Mouse (Mus musculus) cerebellum, postnatal 4 days (tissue): Measurements from ENCODE around the gene Fzd7.
"Not testable (repeated sequence)": the region's sequence is repeated elsewhere in the genome, so short reads cannot be mapped to it uniquely, and the experiment has no call there.

ENCODE experiments used
- DNase-seq, 2 experiments: peaks; one replicate each; pipeline ENCODE4 v3.0.0; 2022; ENCODE audit warnings: low spot score in 2 of 2, mixed read lengths in 1 of 2

Gene Fzd7

GRCm38 (mm10) chr1:59482331-59482695 lies at the start of gene Fzd7:
Gene Fzd7 (plus strand): TSS chr1:59482424.
- DNase-seq, result no peak

DNA sequence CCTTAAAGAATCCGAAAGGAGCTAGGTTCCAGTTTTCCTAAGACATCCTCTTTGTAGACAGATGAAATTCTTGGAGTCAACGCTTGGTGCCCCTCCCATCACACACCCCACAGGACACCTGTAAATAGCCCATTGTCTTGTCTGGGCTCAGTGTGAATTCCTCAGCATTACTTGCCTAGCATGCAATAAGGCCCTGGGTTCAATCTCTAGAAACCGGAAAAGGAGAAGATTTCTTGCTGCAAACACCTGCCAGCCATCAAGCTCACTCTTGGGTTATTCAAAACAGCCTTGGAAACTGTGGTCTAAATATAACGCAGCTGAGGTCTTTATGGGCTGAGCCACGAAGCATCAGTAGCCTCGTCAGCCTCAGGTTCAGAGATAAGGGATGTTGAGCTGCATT lies 48.9 kb upstream of the Fzd7 start:
- no peak for DNase-seq

- peak in 1 of 2 experiments; percentile 74 for DNase-seq
These were observed 48.2 kb upstream of the Fzd7 start for GRCm38 (mm10) chr1:59434071-59434470.

GRCm38 (mm10) chr1:59435270-59435669 lies 47.0 kb upstream of the Fzd7 start:
- DNase-seq, result no peak

DNA sequence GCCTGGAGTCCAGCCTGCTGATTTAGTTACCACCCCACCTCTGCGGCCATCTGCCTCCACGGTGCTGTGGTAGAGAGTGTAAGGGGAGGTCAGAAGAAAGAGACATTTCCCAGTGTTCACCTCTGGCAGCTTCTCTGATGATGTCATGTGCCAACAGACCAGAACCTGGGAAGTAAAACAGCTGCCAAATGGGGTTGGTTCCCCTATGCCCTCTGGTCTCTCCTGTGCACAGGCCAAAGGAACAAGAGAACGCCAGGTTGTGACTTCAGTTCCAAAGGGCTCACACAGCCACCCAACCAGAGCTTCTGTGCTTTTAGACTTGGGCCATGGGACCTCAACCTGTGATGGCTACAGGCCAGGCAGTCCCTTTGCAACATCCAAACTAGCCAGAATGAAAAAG lies 45.9 kb upstream of the Fzd7 start:
- DNase-seq, result no peak

- DNase-seq, result no peak
These were observed 44.3 kb upstream of the Fzd7 start for GRCm38 (mm10) chr1:59437927-59438326.

DNA sequence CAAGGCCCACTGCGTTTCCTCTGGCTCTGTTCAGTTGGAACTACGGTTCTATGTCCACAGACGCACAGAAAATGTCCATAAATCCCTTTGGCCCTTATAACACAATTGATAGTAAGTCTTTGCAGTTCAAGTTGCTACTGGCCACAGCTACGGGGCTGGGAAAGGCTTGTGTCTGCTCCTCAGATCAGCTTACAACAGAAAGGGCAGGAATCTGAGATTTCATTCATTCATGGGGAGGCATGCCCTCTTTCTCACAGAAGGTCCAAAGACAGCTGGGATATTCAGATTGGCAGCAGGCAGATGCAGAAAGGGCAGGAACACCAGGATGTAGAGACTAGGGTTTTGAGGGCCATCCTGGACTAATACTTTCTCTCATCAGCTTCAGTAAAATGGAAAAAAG lies 43.9 kb upstream of the Fzd7 start:
- DNase-seq, result no peak

- DNase-seq, result no peak
These were observed 43.0 kb upstream of the Fzd7 start for GRCm38 (mm10) chr1:59439252-59439651.

DNA sequence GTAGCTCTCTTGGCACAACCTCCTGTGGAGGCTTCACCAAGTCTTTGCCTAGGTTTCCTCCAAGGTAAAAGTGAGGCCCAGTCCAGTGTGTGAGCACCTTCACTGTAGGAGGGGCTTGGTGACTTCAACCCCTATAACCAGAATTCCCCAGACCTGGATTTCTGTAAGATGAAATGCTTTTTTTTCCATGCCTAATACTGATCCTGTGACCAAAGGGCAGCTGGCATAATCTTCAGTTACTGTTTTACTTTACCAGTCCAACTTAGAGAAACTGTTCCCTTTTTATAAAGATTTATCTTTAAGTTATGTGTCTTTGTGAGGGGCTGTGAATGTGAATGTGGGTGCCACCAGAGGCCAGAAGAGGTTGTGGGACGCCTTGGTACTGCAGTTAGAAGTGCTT lies 42.3 kb upstream of the Fzd7 start:
- DNase-seq, result no peak

DNA sequence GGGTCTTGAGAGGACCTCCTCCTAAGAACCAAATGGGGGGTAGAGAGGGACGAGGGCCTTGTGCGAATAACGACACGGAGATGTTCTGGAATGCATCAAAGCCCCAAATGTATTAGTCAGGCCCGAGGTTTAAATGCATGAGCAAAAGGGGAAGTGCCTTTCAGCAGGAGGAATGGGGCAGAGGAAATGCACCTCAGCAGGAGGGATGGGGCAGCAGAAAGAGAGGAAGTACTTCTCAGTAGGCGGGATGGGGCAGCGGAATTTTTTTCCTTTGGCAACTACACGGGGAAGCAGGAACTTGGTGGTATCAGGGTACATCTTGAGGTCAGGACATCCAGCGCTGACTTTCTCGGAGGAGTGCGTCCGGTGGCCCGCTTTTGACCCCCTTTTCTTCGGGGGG lies 39.5 kb upstream of the Fzd7 start:
- DNase-seq, result not testable (repeated sequence)

GRCm38 (mm10) chr1:59444127-59444660 lies 38.0 kb upstream of the Fzd7 start:
- DNase-seq, result no peak

DNA sequence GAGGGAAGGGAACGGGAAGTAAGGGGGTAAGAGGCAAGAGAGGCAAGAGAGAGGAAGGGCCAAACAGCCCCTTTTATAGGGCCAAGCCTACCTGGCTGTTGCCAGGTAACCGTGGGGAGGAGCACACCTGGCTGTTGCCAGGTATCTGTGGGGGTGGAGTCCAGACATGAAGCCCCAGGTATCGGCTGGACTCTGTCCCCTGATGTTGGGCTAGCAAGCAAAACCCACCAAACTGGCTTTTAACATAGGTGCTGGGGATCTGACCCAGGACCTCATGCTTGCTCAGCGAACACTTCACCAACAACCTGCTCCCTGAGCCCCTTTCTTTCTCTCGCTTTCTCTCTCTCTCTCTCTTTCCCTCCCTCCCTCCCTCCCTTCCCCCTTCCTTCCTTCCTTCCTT lies 37.0 kb upstream of the Fzd7 start:
- DNase-seq, result no peak

GRCm38 (mm10) chr1:59448497-59449270 lies 33.5 kb upstream of the Fzd7 start:
- DNase-seq, result no peak

DNA sequence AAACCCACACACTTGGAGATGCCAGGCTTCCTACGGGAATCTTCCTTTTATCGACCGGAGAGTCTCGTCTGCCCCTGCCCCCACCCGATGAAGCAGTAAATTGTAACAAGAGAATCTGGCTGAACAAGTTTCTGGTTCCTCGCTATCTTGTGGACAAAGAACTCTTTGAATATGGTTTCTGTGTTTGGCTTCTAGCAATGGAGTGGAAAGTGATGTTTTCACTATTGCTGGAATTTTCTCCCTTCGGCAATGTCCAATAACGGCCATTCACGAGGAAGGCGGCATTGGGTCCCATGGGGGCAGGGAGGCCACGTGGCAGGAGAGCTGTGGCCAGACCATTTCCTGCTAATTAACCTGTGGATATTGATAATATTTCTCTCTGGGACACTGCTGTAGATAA lies 32.8 kb upstream of the Fzd7 start:
- no peak for DNase-seq

- no peak for DNase-seq
These were observed 31.3 kb upstream of the Fzd7 start for GRCm38 (mm10) chr1:59450896-59451295.

GRCm38 (mm10) chr1:59451584-59451983 lies 30.6 kb upstream of the Fzd7 start:
- no peak for DNase-seq

- DNase-seq, result no peak
These were observed 25.4 kb upstream of the Fzd7 start for GRCm38 (mm10) chr1:59456825-59457224.

DNA sequence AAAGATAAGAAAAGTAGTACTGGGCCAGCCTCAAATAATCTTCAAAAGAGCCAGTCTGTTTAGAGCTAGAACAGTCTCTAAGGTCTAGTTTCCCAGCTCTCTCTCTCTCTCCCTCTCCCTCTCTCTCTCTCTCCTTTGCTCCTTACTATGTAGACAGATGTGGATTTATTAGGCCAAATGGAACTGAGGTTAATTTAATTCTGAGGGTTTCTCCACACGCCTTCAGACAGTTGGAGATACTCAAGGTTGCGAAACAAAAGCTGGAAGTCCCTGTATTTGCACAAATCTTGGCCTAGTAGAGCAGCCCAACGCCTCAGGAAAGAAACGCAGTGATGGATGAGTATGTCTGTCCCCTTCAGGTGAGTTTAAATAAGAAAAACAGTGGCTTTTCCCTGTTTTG lies 24.4 kb upstream of the Fzd7 start:
- DNase-seq, result no peak

- no peak for DNase-seq
These were observed 23.3 kb upstream of the Fzd7 start for GRCm38 (mm10) chr1:59458886-59459285.

- DNase-seq, result no peak
These were observed 17.3 kb upstream of the Fzd7 start for GRCm38 (mm10) chr1:59464696-59465639.

- DNase-seq, result no peak
These were observed 16.6 kb upstream of the Fzd7 start for GRCm38 (mm10) chr1:59465640-59466008.

DNA sequence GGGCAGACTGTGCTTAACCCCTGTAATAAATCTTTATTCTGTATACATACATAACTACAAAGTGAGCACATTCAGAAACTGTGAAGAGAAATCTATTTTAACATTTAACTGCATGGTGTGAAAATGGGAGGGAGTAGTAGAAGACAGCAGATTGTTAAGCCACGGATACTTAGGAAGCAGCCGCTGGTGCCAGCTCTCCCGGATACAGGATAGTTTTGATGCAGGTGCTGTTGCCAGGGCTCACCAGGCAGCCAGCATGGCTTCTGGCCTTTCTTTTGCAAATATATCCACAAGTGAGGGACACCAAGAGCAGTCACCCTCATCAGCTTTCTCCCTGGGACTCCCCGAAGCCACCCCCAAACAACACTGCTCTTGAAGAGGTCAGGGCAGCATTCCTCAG lies 13.1 kb upstream of the Fzd7 start:
- DNase-seq, result no peak

DNA sequence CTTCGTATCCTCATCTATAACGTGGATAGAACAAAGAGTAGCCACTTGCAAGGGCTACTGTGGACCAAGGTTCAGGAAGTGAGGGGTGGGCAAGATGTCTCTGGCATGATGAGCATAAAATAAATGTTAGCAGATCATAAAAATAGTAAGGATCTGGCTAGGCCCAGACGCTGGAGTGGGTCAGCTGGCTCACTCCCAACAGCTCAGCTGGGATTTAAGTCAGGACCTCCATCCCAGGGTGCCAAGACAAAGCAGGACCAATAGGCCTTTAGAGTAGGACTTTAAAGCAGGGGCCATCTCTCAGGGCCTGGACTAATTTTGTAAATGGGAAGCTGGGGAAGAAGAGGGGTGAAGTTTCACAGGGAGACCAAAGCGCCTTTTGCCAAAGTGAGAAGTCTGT lies 11.5 kb upstream of the Fzd7 start:
- no peak for DNase-seq
